Comparison of ENCODE assay signal across 12 mouse cellular contexts in the genomic region with DNA sequence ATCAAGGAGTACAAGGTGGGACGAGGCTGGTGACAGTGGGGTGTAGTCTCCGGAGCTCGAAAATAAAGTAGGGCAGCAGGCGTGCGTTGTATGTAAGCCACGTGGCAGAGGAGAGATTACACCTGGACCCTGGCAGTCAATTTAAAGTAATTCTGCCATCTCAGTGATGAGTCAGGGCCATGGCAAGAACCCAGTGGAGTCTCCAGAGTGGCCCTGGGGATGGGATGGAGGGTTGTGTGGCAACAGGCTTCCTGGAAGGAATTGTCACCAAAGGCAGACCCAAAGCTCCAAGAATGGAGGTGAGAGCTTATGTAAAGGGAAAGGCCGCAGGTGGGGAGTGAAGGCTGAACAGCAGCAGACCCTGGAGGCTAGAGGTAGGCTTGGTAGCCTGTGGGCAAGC.
"Had no signal": no experiment of that assay in that cellular context is flagged by ENCODE, and none has a peak within 500 bp of the region (broad histone marks: within the 10 kb centered on the region; RNA-seq: fewer than 3 reads in every experiment).

No protein-coding gene starts in this region.

- DNase-seq: retina, postnatal 1 day; right cerebral cortex, adult 18-20 months; right cerebral cortex, postnatal 14 days; right cerebral cortex, postnatal 25 days; right cerebral cortex, postnatal 4 days; spleen, adult 18-20 months; thymus, adult 18-20 months; thymus, adult 2 months; thymus, postnatal 14 days; thymus, postnatal 25 days; thymus, postnatal 36 days; thymus, postnatal 4 days had no signal
